Mouse (Mus musculus) erythroblast, embryonic 14.5 days (primary cell): ENCODE measurements around the gene Prkn.

Experiments used
- GATA1 ChIP-seq: IDR thresholded peaks from 2 replicates; pipeline ENCODE4 v1.6.1; 2012; ENCODE audit warnings: low read length, inconsistent platforms, mixed read lengths
- TAL1 ChIP-seq: IDR thresholded peaks from 3 replicates; pipeline ENCODE4 v1.6.1; 2012; ENCODE audit warnings: low read length, inconsistent platforms, mixed read lengths

DNA sequence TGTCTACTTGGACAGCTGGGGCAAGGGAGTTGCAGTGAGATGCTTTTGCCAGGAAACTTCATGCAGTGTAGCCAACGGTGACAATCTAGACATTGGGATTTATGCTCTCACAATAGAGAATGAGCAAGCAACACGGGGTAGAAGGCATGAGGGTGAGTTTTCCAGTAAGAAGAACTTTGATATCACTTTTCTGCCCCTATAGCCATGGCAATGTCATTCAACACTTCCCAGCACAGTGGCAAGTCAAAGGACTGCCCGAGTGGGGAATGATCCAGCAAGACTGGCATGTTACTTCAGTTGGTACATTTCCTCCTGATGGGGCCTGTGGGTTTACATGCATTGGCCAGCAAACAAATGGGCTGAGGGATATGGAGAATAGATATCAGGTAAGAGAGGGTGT, 577.0 kb downstream of the Prkn start:
- no peak for TF ChIP-seq TAL1
- no peak for TF ChIP-seq GATA1
